Mouse (Mus musculus) hindbrain, embryonic 15.5 days (tissue): ENCODE measurements around the gene Lrrc32. TPM values are rescaled to one million over a fixed set of nuclear protein-coding genes. Genes with fewer than 3 reads are reported as not detected.

ENCODE experiments used
- ATAC-seq: fragments of 200-750 bp; cut with Nextera tagmentation; 2 replicates; pipeline ENCODE4 v1.8.0; 2017; ENCODE audit warnings: low read depth, moderate number of reproducible peaks, moderate TSS enrichment; ENCODE audit not compliant: low FRiP score
- H3K27ac ChIP-seq: fragments of 300-500 bp; sonication (generic); replicated peaks from 2 replicates; pipeline ENCODE4 v1.5.1; 2015; ENCODE audit warnings: mild to moderate bottlenecking, inconsistent platforms
- H3K27me3 ChIP-seq: fragments of 300-500 bp; sonication (generic); 2 replicates; pipeline ENCODE4 v1.6.1; 2015; ENCODE audit warnings: control low read depth, inconsistent platforms
- H3K36me3 ChIP-seq: fragments of 300-500 bp; sonication (generic); 2 replicates; pipeline ENCODE4 v1.6.1; 2015; ENCODE audit warnings: control low read depth, inconsistent platforms
- H3K4me1 ChIP-seq: fragments of 300-500 bp; sonication (generic); replicated peaks from 2 replicates; pipeline ENCODE4 v1.6.1; 2015; ENCODE audit warnings: control low read depth, inconsistent platforms
- H3K4me2 ChIP-seq: fragments of 300-500 bp; sonication (generic); 2 replicates; pipeline ENCODE4 v1.6.1; 2015; ENCODE audit warnings: moderate library complexity, mild to moderate bottlenecking, inconsistent platforms
- H3K4me3 ChIP-seq: fragments of 300-500 bp; sonication (generic); 2 replicates; pipeline ENCODE4 v1.5.1; 2015; ENCODE audit warnings: mild to moderate bottlenecking, inconsistent platforms
- H3K9ac ChIP-seq: fragments of 300-500 bp; sonication (generic); 2 replicates; pipeline ENCODE4 v1.6.1; 2015; ENCODE audit warnings: inconsistent platforms
- H3K9me3 ChIP-seq: fragments of 300-500 bp; sonication (generic); 2 replicates; pipeline ENCODE4 v1.6.1; 2016; ENCODE audit warnings: control low read depth, inconsistent platforms
- WGBS: fragments of 180-500 bp; shearing (Covaris S2); methylation state at CpG from one replicate; pipeline ENCODE4 v1.1.7; 2015; 5-methylcytosine and 5-hydroxymethylcytosine counted together
- polyA plus RNA-seq: library from polyadenylated mRNA; unstranded; fragments of >200 nt; fragmentation: Nextera tagmentation; extraction: Ambion mirVana; gene quantifications from 2 replicates; pipeline ENCODE4 v1.2.1, GENCODE M21; 2015

Gene Lrrc32
- polyA plus RNA-seq, 1 experiment from 2014 or later, result 5.6 TPM

DNA sequence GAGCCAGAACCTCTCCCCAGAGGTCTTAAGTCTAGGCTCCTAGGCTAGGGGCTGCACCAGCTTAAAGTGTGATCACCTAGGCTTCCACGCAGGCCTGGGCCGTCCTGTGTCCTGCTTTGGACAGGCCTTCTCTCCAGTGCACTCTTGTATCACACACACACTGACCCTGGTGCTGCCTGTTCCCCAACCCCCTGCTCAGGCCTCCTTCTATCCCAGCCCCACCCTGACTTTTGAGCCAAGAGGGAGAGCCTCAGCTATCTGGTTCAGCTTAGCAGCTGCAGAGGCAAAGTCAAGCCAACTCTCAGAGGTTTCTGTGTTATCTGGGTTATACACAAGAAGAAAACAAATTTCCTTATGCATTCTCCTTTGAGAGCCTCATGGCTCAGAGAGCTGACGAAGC lies 11.4 kb downstream of the Lrrc32 start:
- Histone ChIP-seq H3K4me1 (peaks cover 20% of the 10 kb centered on the region), H3K9ac (no peak overlapping the region), H3K27me3 (no peaks in the 10 kb centered on the region), H3K4me2 (no peak overlapping the region), H3K9me3 (no peaks in the 10 kb centered on the region), H3K4me3 (no peak overlapping the region), H3K36me3 (no peaks in the 10 kb centered on the region), H3K27ac (no peak overlapping the region)
- WGBS, result 94% methylated on average over 3 of the region's 3 CpGs
- ATAC-seq, result no peak

DNA sequence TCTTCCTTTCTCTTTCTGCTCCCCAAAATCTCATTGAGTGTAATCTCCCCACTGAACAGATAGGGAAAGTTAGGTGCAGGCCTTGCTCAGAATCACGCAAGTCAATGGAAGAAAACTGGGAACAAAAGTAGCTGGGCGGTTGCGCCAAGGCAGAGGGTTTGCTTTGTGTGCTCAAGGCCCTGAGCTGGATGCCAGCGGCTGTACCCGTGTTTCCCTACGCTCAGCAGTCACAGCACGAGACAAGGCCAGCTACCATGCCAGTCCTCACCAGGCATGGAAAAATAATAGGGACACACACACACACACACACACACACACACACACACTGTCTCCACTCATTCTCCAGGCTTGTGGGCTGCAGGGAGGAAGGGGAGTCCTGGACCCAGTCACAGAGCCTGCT lies 12.0 kb downstream of the Lrrc32 start:
- Histone ChIP-seq H3K36me3 (no peaks in the 10 kb centered on the region), H3K27ac (no peak overlapping the region), H3K4me3 (no peak overlapping the region), H3K4me1 (peaks cover 20% of the 10 kb centered on the region), H3K9me3 (no peaks in the 10 kb centered on the region), H3K4me2 (no peak overlapping the region), H3K27me3 (no peaks in the 10 kb centered on the region), H3K9ac (no peak overlapping the region)
- no peak for ATAC-seq
- 86% methylated on average over 7 of the region's 7 CpGs for WGBS

GRCm38 (mm10) chr7:98502921-98503320 lies 13.8 kb downstream of the Lrrc32 start:
- H3K9ac ChIP-seq, result no peak overlapping the region
- peaks cover 20% of the 10 kb centered on the region for H3K4me1 ChIP-seq
- no peak overlapping the region for H3K4me3 ChIP-seq
- 37% methylated on average over 5 of the region's 5 CpGs for WGBS
- H3K9me3 ChIP-seq, result no peaks in the 10 kb centered on the region
- no peak overlapping the region for H3K27ac ChIP-seq
- ATAC-seq, result no peak
- no peaks in the 10 kb centered on the region for H3K27me3 ChIP-seq
- no peaks in the 10 kb centered on the region for H3K36me3 ChIP-seq
- H3K4me2 ChIP-seq, result no peak overlapping the region

- H3K36me3 ChIP-seq, result no peaks in the 10 kb centered on the region
- no peak overlapping the region for H3K4me2 ChIP-seq
- 68% methylated on average over 6 of the region's 6 CpGs for WGBS
- no peak overlapping the region for H3K9ac ChIP-seq
- H3K9me3 ChIP-seq, result no peaks in the 10 kb centered on the region
- peaks cover 20% of the 10 kb centered on the region for H3K4me1 ChIP-seq
- ATAC-seq, result peak; percentile 44; the same call in 1 of the 2 replicates
- no peak overlapping the region for H3K27ac ChIP-seq
- H3K4me3 ChIP-seq, result no peak overlapping the region
- H3K27me3 ChIP-seq, result no peaks in the 10 kb centered on the region
Measured at GRCm38 (mm10) chr7:98503951-98504647, 15.0 kb downstream of the Lrrc32 start.

GRCm38 (mm10) chr7:98504726-98505314 lies 15.7 kb downstream of the Lrrc32 start:
- no peak overlapping the region for H3K4me2 ChIP-seq
- H3K27ac ChIP-seq, result no peak overlapping the region; the same call in 1 of the 2 replicates
- 33% methylated on average over 5 of the region's 5 CpGs for WGBS
- H3K36me3 ChIP-seq, result no peaks in the 10 kb centered on the region
- no peaks in the 10 kb centered on the region for H3K9me3 ChIP-seq
- no peak for ATAC-seq
- H3K4me3 ChIP-seq, result no peak overlapping the region
- peaks cover 15% of the 10 kb centered on the region for H3K4me1 ChIP-seq
- H3K9ac ChIP-seq, result no peak overlapping the region
- no peaks in the 10 kb centered on the region for H3K27me3 ChIP-seq

GRCm38 (mm10) chr7:98505664-98506063 lies 16.6 kb downstream of the Lrrc32 start:
- Histone ChIP-seq H3K9ac (no peak overlapping the region), H3K4me3 (no peak overlapping the region), H3K4me2 (no peak overlapping the region), H3K27me3 (no peaks in the 10 kb centered on the region), H3K4me1 (peaks cover 14% of the 10 kb centered on the region), H3K27ac (no peak overlapping the region), H3K9me3 (no peaks in the 10 kb centered on the region), H3K36me3 (no peaks in the 10 kb centered on the region)
- ATAC-seq, result no peak
- 28% methylated on average over 3 of the region's 3 CpGs for WGBS

DNA sequence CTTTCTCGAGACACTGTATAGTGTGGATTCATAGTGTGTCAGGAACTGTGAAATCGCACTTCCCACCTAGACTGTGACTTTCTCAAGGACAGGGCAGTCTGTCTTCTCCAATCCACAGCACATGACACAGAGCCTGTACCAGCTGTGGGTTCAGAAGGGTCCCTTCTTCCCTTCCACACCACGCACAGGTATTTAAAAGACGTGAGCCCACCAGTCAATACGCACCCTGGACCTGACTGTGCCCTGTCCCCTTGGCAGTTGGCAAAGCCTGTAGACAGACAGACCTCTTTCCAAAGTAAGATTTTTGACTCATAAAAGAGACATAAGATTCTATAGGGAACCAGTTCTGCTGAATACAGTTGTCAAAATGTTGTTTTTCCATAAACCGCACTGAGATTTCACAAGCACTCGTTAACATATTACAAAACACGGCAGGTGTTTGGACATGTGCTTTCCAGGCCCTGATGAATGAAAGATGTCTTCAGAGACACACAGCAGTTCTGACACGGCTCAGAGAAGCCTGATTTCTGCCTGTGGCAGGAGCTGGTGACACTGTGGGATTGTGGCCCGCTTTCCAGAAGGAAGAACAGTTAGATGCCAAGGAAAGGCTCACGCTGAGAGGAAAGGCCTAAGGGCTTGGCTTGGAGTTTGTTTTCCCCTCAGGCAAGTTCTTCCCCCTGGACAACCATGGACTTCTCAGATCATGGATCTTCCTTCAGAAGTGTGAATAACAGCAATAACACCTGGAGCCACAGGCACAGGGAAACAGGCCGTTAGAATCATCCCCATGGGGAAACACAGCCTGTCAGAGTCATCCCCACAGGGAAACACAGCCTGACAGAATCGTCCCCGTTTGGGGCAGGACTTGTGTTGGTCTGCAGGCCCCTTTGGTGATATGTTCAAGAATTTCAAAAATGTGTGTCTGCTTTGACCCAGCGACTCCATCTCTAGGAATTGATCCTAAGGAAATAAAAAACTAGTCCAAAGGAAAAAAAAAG lies 22.2 kb downstream of the Lrrc32 start:
- no peaks in the 10 kb centered on the region for H3K36me3 ChIP-seq
- no peaks in the 10 kb centered on the region for H3K4me1 ChIP-seq
- no peaks in the 10 kb centered on the region for H3K27me3 ChIP-seq
- no peak overlapping the region for H3K9ac ChIP-seq
- no peak overlapping the region for H3K4me2 ChIP-seq
- H3K9me3 ChIP-seq, result no peaks in the 10 kb centered on the region
- no peak overlapping the region for H3K4me3 ChIP-seq
- H3K27ac ChIP-seq, result no peak overlapping the region
- WGBS, result 69% methylated on average over 15 of the region's 15 CpGs
- ATAC-seq, result no peak

GRCm38 (mm10) chr7:98513251-98513650 lies 24.2 kb downstream of the Lrrc32 start:
- Histone ChIP-seq H3K4me2 (no peak overlapping the region), H3K27me3 (no peaks in the 10 kb centered on the region), H3K27ac (no peak overlapping the region), H3K36me3 (no peaks in the 10 kb centered on the region), H3K9me3 (no peaks in the 10 kb centered on the region), H3K4me1 (no peaks in the 10 kb centered on the region), H3K9ac (no peak overlapping the region), H3K4me3 (no peak overlapping the region)
- ATAC-seq, result no peak
- 78% methylated on average over 3 of the region's 3 CpGs for WGBS

GRCm38 (mm10) chr7:98522576-98522975 lies 33.5 kb downstream of the Lrrc32 start:
- Histone ChIP-seq H3K36me3 (no peaks in the 10 kb centered on the region), H3K9me3 (no peaks in the 10 kb centered on the region), H3K27me3 (no peaks in the 10 kb centered on the region), H3K4me3 (no peak overlapping the region), H3K4me1 (peaks cover 23% of the 10 kb centered on the region), H3K4me2 (no peak overlapping the region), H3K9ac (no peak overlapping the region), H3K27ac (peak overlapping the region; percentile 12; the same call in 1 of the 2 replicates)
- WGBS, result 72% methylated on average over 5 of the region's 5 CpGs
- no peak for ATAC-seq

DNA sequence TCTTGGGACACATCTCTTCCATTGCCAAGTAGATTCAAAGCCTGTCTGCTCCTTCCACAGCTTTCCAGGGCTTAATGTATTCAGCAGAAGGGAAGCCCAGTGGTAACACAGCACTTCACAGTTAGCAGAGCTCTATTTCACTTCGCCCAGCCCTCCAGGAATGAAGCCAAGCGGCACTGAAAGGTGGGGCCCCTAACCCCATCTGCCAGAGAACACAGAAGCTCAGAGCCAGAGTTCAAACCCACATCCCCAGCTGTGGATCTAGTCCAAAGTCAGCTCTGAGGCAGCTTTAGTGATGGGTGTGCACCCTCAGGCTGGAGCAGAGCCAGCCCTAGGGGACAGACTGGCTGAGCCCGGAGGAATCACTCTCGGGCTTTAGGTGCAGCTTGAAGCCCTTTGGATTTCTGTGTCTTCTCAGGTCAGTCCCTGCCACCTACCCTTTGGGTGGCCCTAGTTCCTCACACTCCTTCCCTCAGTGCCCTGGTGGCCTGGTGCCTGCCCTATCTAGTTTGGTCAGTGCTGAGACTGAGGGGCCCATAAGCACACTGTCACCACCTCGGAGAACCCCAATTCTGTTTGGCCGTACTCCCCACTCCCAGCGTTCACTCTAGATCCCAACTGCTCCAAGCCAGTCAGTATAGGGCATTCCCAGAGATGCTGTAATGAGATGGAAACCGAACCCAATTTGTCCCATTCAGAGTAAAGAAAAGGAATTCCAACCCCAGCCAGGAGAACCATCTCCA lies 34.2 kb downstream of the Lrrc32 start:
- Histone ChIP-seq H3K27ac (peak overlapping the region; percentile 59), H3K4me3 (no peak overlapping the region), H3K4me1 (peaks cover 23% of the 10 kb centered on the region), H3K27me3 (no peaks in the 10 kb centered on the region), H3K36me3 (no peaks in the 10 kb centered on the region), H3K9me3 (no peaks in the 10 kb centered on the region), H3K4me2 (no peak overlapping the region), H3K9ac (no peak overlapping the region)
- peak; percentile 53 for ATAC-seq
- WGBS, result 70% methylated on average over 8 of the region's 8 CpGs

DNA sequence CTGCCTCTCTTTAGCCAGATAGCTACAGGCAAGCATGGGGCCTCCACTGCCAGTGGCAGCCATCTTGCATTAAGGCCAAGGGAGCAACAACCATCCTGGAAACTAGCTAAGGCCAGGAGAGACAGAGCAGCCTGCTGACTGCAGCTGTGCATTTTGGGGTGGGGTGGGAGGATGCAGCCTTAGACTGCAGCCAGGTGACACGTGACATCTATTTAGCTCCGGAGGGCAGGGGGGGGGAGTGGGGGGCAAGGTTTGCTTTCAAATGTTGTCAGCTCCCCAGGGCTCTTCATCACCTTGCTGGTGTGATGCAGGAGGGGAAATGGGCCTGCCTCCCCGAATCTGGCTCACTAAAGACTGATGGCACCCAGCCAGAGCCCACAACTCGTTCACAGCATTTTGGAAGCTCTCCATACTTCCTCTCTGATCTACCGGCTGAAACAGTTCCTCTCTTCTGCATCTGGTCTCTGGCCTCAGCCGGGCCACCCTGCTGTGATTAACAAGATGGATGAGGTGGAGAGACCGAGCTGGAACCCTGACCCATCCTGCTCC lies 34.8 kb downstream of the Lrrc32 start:
- peak overlapping the region; percentile 59 for H3K27ac ChIP-seq
- peak; percentile 71; the same call in 1 of the 2 replicates for ATAC-seq
- H3K4me3 ChIP-seq, result no peak overlapping the region
- peaks cover 23% of the 10 kb centered on the region for H3K4me1 ChIP-seq
- H3K9ac ChIP-seq, result no peak overlapping the region
- H3K27me3 ChIP-seq, result no peaks in the 10 kb centered on the region
- no peaks in the 10 kb centered on the region for H3K9me3 ChIP-seq
- 3% methylated on average over 7 of the region's 7 CpGs for WGBS
- H3K36me3 ChIP-seq, result no peaks in the 10 kb centered on the region
- no peak overlapping the region for H3K4me2 ChIP-seq
